Mouse (Mus musculus) CH12.LX (cell line): ENCODE results near the gene Serpinc1.

Experiments used
- CTCF ChIP-seq, 2 experiments: IDR thresholded peaks in 1 of 2; conservative IDR thresholded peaks in 1 of 2; 2 replicates each; pipeline ENCODE4 v1.5.1; 2011 to 2012; ENCODE audit warnings: low read depth in 2 of 2, low read length in 2 of 2, improper control_type of control experiment in 1 of 2, inconsistent platforms in 1 of 2, mild to moderate bottlenecking in 1 of 2, moderate library complexity in 1 of 2
- EP300 ChIP-seq: IDR thresholded peaks from 2 replicates; pipeline ENCODE4 v1.6.1; 2011; ENCODE audit warnings: low read length, improper control_type of control experiment
- GABPA ChIP-seq: IDR thresholded peaks from 2 replicates; pipeline ENCODE4 v1.6.1; 2012; ENCODE audit warnings: low read depth, low read length, improper control_type of control experiment, inconsistent platforms; ENCODE audit not compliant: insufficient replicate concordance
- JUN ChIP-seq: IDR thresholded peaks from 2 replicates; pipeline ENCODE4 v1.6.1; 2011; ENCODE audit warnings: low read depth, mild to moderate bottlenecking, low read length, improper control_type of control experiment, moderate library complexity; ENCODE audit not compliant: insufficient read depth
- JUND ChIP-seq: conservative IDR thresholded peaks from 2 replicates; pipeline ENCODE4 v1.6.1; 2011; ENCODE audit warnings: low read depth, low read length, improper control_type of control experiment
- MAZ ChIP-seq: IDR thresholded peaks from 2 replicates; pipeline ENCODE4 v1.6.1; 2012; ENCODE audit warnings: low read depth, mild to moderate bottlenecking, inconsistent platforms, low read length, improper control_type of control experiment, moderate library complexity
- POLR2A ChIP-seq: IDR thresholded peaks from 2 replicates; pipeline ENCODE4 v1.6.1; 2011; ENCODE audit warnings: low read depth, mild to moderate bottlenecking, improper control_type of control experiment, low read length
- RAD21 ChIP-seq: IDR thresholded peaks from 2 replicates; pipeline ENCODE4 v1.6.1; 2011; ENCODE audit warnings: low read depth, mild to moderate bottlenecking, low read length, improper control_type of control experiment, moderate library complexity
- USF2 ChIP-seq: conservative IDR thresholded peaks from 2 replicates; pipeline ENCODE4 v1.6.1; 2011; ENCODE audit warnings: low read depth, low read length, improper control_type of control experiment
- ZC3H11A ChIP-seq: IDR thresholded peaks from 2 replicates; pipeline ENCODE4 v1.6.1; 2012; ENCODE audit warnings: low read depth, mild to moderate bottlenecking, inconsistent platforms, low read length, improper control_type of control experiment

DNA sequence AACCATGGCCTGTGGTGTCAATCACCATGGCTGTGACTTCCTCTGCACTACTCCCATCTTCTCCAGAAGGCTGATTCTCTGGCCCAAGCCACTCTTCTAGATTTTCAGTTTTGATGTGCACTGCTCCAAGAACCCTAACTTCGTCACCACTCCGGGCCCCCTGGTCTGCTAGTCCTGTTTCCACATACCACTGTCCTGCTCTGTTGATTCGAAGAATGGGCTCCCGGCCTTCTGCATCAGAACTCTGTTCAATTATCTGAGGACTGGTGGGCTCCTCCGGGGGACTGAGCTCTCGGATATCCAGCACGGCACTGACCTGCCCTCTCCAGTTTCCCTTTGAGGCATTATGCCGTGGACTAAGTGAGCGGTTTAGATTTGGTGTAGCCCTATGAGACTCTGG, 53.5 kb downstream of the Serpinc1 start:
- TF ChIP-seq CTCF (conservative IDR thresholded peaks at IDR 0.05 in 1 of 2, IDR thresholded peaks at IDR 0.05 in 1 of 2; ENCODE audit: low read depth in 2 of 2, low read length in 2 of 2) = no peak
- no peak for TF ChIP-seq ZC3H11A
- no peak for TF ChIP-seq RAD21
- TF ChIP-seq GABPA = no peak
- TF ChIP-seq POLR2A = no peak
- no peak for TF ChIP-seq USF2
- no peak for TF ChIP-seq JUN
- no peak for TF ChIP-seq JUND
- TF ChIP-seq EP300 = no peak
- TF ChIP-seq MAZ = no peak
